Mouse (Mus musculus): ENCODE data around the gene Vmn1r67.

Gene Vmn1r67

GRCm38 (mm10) chr7:10443031-10443430, at the start of gene Vmn1r67:
Vmn1r67 (plus strand) TSS chr7:10443331.
- DNase-seq: no peak

- DNase-seq: no peak
Measured at GRCm38 (mm10) chr7:10458166-10458565, 15.0 kb downstream of the Vmn1r67 start.

GRCm38 (mm10) chr7:10479813-10480212, 36.7 kb downstream of the Vmn1r67 start:
- DNase-seq: no peak

- DNase-seq: no peak
Measured at GRCm38 (mm10) chr7:10480588-10481233, 37.6 kb downstream of the Vmn1r67 start.

GRCm38 (mm10) chr7:10494786-10495521, 51.8 kb downstream of the Vmn1r67 start, which contains the start of gene Zik1:
Zik1 (minus strand) TSS chr7:10495394.
- DNase-seq: peak; percentile 18 to 52

- DNase-seq: no peak
Measured at GRCm38 (mm10) chr7:10495578-10495977, 52.4 kb downstream of the Vmn1r67 start.

Data from thymus, adult 18-20 months (tissue).